Mouse (Mus musculus) E14TG2a.4 (cell line): ENCODE data around the gene Lrp8.

Experiments
- CTCF ChIP-seq: conservative IDR thresholded peaks from 2 replicates; pipeline ENCODE4 v1.5.1; 2014; ENCODE audit warnings: low read length
- NANOG ChIP-seq: IDR thresholded peaks from 2 replicates; pipeline ENCODE4 v1.6.1; 2014; ENCODE audit warnings: borderline replicate concordance, low read length, mixed read lengths
- POU5F1 ChIP-seq: IDR thresholded peaks from 2 replicates; pipeline ENCODE4 v1.6.1; 2014; ENCODE audit warnings: low read length, borderline replicate concordance

DNA sequence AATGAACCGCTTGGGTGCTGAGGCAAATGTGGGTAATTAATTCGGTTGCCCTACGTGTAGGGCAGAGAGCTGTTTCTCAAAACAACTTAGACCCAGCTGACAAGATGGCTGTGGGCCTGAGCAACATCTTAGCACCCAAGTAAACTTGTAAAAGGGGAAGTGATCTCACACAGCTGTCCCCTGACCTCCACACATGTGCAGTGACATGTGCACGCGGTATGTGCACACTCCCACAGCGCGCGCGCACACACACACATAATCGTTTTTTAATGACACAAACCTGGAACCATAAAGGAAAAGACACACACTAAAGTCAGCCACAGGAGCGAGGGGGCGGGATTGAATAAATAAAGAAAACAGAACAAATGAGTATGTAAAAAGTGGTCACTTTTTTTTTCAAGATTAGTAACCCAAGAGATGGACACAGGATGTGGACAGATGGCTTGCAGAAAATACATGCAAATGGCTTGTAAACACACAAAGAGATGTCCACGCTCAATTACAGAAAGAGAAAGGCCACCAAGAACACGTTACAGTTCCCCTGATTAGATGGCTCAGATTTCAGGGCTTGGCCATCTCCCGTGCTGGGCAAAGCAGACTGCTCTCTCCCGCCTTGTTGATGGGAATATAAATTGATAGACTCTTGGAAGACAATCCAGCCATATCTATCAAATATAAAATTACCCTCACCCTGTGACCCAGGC is 29.8 kb upstream of the Lrp8 start:
- TF ChIP-seq CTCF: no peak
- no peak for TF ChIP-seq NANOG
- no peak for TF ChIP-seq POU5F1
